12 mouse cellular contexts compared by ENCODE assay signal in the genomic region with DNA sequence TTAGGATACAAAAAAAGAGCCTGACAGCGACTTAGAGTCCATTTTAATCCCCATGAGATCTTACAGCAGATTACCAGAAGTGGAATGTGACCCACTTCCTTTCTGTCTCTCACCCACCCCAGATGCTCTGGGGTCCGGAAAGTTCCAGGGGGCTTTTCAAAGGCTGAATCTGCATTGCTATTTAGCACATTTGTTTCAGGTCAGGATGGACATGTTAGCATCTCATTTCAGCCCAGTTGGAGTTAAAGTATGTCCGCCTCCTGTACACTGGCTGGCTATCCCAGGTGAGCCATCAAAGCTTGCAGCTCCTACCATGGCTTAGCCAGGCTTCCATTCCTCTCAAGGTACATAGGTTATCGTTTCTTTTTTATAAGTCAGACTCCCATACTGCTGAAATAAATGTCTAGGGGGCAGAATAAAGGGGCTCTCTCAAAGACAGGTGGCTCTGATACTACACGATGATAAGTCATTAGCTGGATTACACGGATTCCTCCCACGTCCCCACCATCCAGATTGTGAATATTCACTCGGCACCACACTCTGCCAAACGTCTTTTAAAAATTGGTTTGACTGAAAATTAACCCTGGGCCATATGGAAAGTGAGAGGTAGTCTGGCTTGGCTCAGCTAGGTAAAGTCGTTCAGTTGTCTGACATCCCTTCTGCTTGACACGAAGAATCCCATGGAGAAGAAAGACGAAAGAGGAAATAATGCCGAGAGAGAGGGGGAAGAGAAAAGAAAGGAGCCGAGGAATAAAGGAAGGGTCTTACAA.
"Had no signal": no experiment of that assay in that cellular context is flagged by ENCODE, and none has a peak within 500 bp of the region (broad histone marks: within the 10 kb centered on the region; RNA-seq: fewer than 3 reads in every experiment).

No protein-coding gene starts in this region.

- H3K27me3 ChIP-seq: limb, embryonic 12.5 days; liver, embryonic 15.5 days; neural tube, embryonic 13.5 days had no signal

- DNase-seq: kidney, adult 8-10 months; kidney, postnatal 25 days; layer of hippocampus, adult 9-11 months; lung, adult 2 months; lung, postnatal 36 days; right cerebral cortex, adult 18-20 months; right cerebral cortex, postnatal 25 days; thymus, postnatal 36 days had no signal

- H3K9ac ChIP-seq: limb, embryonic 12.5 days; liver, embryonic 15.5 days; neural tube, embryonic 13.5 days had no signal

- H3K4me1 ChIP-seq: liver, embryonic 15.5 days had no signal

- H3K9me3 ChIP-seq: limb, embryonic 12.5 days; liver, embryonic 15.5 days; neural tube, embryonic 13.5 days had no signal

- ATAC-seq: lung, postnatal 0 days had no signal

- H3K36me3 ChIP-seq: limb, embryonic 12.5 days; liver, embryonic 15.5 days; neural tube, embryonic 13.5 days had no signal

- H3K4me3 ChIP-seq: limb, embryonic 12.5 days; liver, embryonic 15.5 days; neural tube, embryonic 13.5 days had no signal

- H3K27ac ChIP-seq: limb, embryonic 12.5 days; liver, embryonic 15.5 days had no signal

- H3K4me2 ChIP-seq: limb, embryonic 12.5 days; liver, embryonic 15.5 days; neural tube, embryonic 13.5 days had no signal
